Mouse (Mus musculus) olfactory bulb, adult 2 months (tissue): ENCODE results near the gene Cfap52. TPM values are rescaled to one million over a fixed set of nuclear protein-coding genes. Genes with fewer than 3 reads are reported as not detected.

Source experiments
- H3K27ac ChIP-seq: fragments of 200-500 bp; 2 replicates; pipeline ENCODE4 v1.5.1; 2012; ENCODE audit warnings: low read depth, low read length; ENCODE audit not compliant: insufficient read depth
- H3K4me1 ChIP-seq: fragments of 200-500 bp; 2 replicates; pipeline ENCODE4 v1.6.1; 2012; ENCODE audit warnings: low read length; ENCODE audit not compliant: control insufficient read depth, insufficient read depth
- H3K4me3 ChIP-seq: fragments of 200-500 bp; 2 replicates; pipeline ENCODE4 v1.5.1; 2012; ENCODE audit warnings: mild to moderate bottlenecking, low read depth, low read length, moderate library complexity; ENCODE audit not compliant: insufficient read depth
- CTCF ChIP-seq: fragments of 200-500 bp; IDR thresholded peaks from 2 replicates; pipeline ENCODE4 v1.5.1; 2012; ENCODE audit warnings: low read depth, mild to moderate bottlenecking, low read length, moderate library complexity; ENCODE audit not compliant: insufficient read depth
- POLR2A ChIP-seq: fragments of 200-500 bp; IDR thresholded peaks from 2 replicates; pipeline ENCODE4 v1.6.1; 2012; ENCODE audit warnings: mild to moderate bottlenecking, low read depth, low read length, moderate library complexity; ENCODE audit not compliant: insufficient read depth
- WGBS: fragments of 180-500 bp; shearing (Covaris S2); methylation state at CpG from one replicate; pipeline ENCODE4 v1.1.7; 2018; 5-methylcytosine and 5-hydroxymethylcytosine counted together
- polyA plus RNA-seq: library from polyadenylated mRNA; stranded (reverse); fragments of >200 nt; gene quantifications from 2 replicates; pipeline ENCODE4 v1.2.4, GENCODE M21; 2012; ENCODE audit warnings: low replicate concordance; ENCODE audit not compliant: missing spikeins, insufficient read depth, insufficient read length

Gene Cfap52
- polyA plus RNA-seq, result not detected in 2 replicates

GRCm38 (mm10) chr11:67965242-67965883 is at the start of gene Cfap52:
TSS of gene Cfap52 (minus strand) at chr11:67965651.
- 5% methylated on average over 15 of the region's 15 CpGs for WGBS
- peak within 1 kb of the TSS; percentile 77 for H3K4me3 ChIP-seq
- no peak for TF ChIP-seq POLR2A
- no peak for TF ChIP-seq CTCF
- no peak within 1 kb of the TSS for H3K27ac ChIP-seq
- H3K4me1 ChIP-seq, result peaks cover 10% of the 10 kb centered on the region

- Histone ChIP-seq H3K27ac (no peak overlapping the region), H3K4me1 (no peaks in the 10 kb centered on the region), H3K4me3 (no peak overlapping the region)
- WGBS, result 88% methylated on average over 7 of the region's 7 CpGs
- TF ChIP-seq CTCF, result no peak
- TF ChIP-seq POLR2A, result no peak
These were observed 46.8 kb upstream of the Cfap52 start for GRCm38 (mm10) chr11:68012207-68012606.

- 88% methylated on average over 5 of the region's 5 CpGs for WGBS
These were observed 43.9 kb upstream of the Cfap52 start for GRCm38 (mm10) chr11:68009377-68009776.

GRCm38 (mm10) chr11:68007645-68008044 is 42.2 kb upstream of the Cfap52 start:
- no peak for TF ChIP-seq POLR2A
- TF ChIP-seq CTCF, result no peak
- H3K27ac ChIP-seq, result no peak overlapping the region
- H3K4me1 ChIP-seq, result no peaks in the 10 kb centered on the region
- WGBS, result 82% methylated on average over 6 of the region's 6 CpGs
- no peak overlapping the region for H3K4me3 ChIP-seq

More at GRCm38 (mm10) chr11:68009377-68009776, 43.9 kb upstream of the Cfap52 start:
- H3K27ac ChIP-seq, result no peak overlapping the region
- H3K4me3 ChIP-seq, result no peak overlapping the region
- no peak for TF ChIP-seq POLR2A
- TF ChIP-seq CTCF, result no peak
- H3K4me1 ChIP-seq, result no peaks in the 10 kb centered on the region

GRCm38 (mm10) chr11:68006216-68006789 is 40.9 kb upstream of the Cfap52 start:
- TF ChIP-seq CTCF (no peak), POLR2A (no peak)
- no peak overlapping the region for H3K4me3 ChIP-seq
- WGBS, result 51% methylated on average over 8 of the region's 8 CpGs

GRCm38 (mm10) chr11:68004191-68004590 is 38.7 kb upstream of the Cfap52 start:
- TF ChIP-seq CTCF (peak; percentile 63), POLR2A (no peak)
- 17% methylated on average over 6 of the region's 6 CpGs for WGBS
- H3K4me1 ChIP-seq, result peaks cover 1% of the 10 kb centered on the region; the same call in 1 of the 2 replicates
- no peak overlapping the region for H3K27ac ChIP-seq
- H3K4me3 ChIP-seq, result no peak overlapping the region

More at GRCm38 (mm10) chr11:68006216-68006789, 40.9 kb upstream of the Cfap52 start:
- no peaks in the 10 kb centered on the region for H3K4me1 ChIP-seq
- no peak overlapping the region for H3K27ac ChIP-seq

GRCm38 (mm10) chr11:67999629-68000028 is 34.2 kb upstream of the Cfap52 start:
- H3K27ac ChIP-seq, result no peak overlapping the region
- TF ChIP-seq POLR2A (no peak), CTCF (no peak)
- peaks cover 3% of the 10 kb centered on the region; the same call in 1 of the 2 replicates for H3K4me1 ChIP-seq
- H3K4me3 ChIP-seq, result no peak overlapping the region
- WGBS, result 80% methylated on average over 5 of the region's 5 CpGs

- Histone ChIP-seq H3K27ac (no peak overlapping the region), H3K4me3 (no peak overlapping the region), H3K4me1 (peaks cover 3% of the 10 kb centered on the region; the same call in 1 of the 2 replicates)
- no peak for TF ChIP-seq CTCF
- no peak for TF ChIP-seq POLR2A
- 64% methylated on average over 3 of the region's 3 CpGs for WGBS
These were observed 33.5 kb upstream of the Cfap52 start for GRCm38 (mm10) chr11:67998905-67999304.

GRCm38 (mm10) chr11:67995965-67996364 is 30.5 kb upstream of the Cfap52 start:
- Histone ChIP-seq H3K4me3 (no peak overlapping the region), H3K27ac (no peak overlapping the region), H3K4me1 (peaks cover 3% of the 10 kb centered on the region; the same call in 1 of the 2 replicates)
- TF ChIP-seq POLR2A, result no peak
- no peak for TF ChIP-seq CTCF
- 75% methylated on average over 4 of the region's 4 CpGs for WGBS
